Mouse (Mus musculus): ENCODE measurements around the gene Ccdc87. TPM values are rescaled to one million over a fixed set of nuclear protein-coding genes. Genes with fewer than 3 reads are reported as not detected.
"Not testable (repeated sequence)": the region's sequence is repeated elsewhere in the genome, so short reads cannot be mapped to it uniquely, and the experiment has no call there.

The Ccdc87 gene
- total and polyA plus RNA-seq, 3 experiments: 0.09 to 0.20 (median 0.17) TPM

- peak; percentile 39 for DNase-seq
These were observed 533 bp upstream of the Ccdc87 start for GRCm38 (mm10) chr19:4838526-4839140.

GRCm38 (mm10) chr19:4840848-4841247 is 1.7 kb downstream of the Ccdc87 start:
- no peak for DNase-seq

GRCm38 (mm10) chr19:4842611-4843010 is 3.4 kb downstream of the Ccdc87 start:
- DNase-seq: no peak

GRCm38 (mm10) chr19:4845846-4846245 is 6.7 kb downstream of the Ccdc87 start:
- no peak for DNase-seq

- peak; percentile 42 for DNase-seq
These were observed 8.3 kb downstream of the Ccdc87 start for GRCm38 (mm10) chr19:4847490-4847889.

GRCm38 (mm10) chr19:4849800-4850199 is 10.6 kb downstream of the Ccdc87 start:
- no peak for DNase-seq

- no peak for DNase-seq
These were observed 11.1 kb downstream of the Ccdc87 start for GRCm38 (mm10) chr19:4850281-4850680.

- DNase-seq: peak; percentile 97
These were observed 15.6 kb downstream of the Ccdc87 start, which contains the start of gene Ctsf for GRCm38 (mm10) chr19:4854552-4855469. Gene Ctsf (plus strand): TSS chr19:4855130.

- DNase-seq: no peak
These were observed 16.3 kb downstream of the Ccdc87 start for GRCm38 (mm10) chr19:4855470-4855820.

- peak; percentile 76 for DNase-seq
These were observed 16.8 kb downstream of the Ccdc87 start for GRCm38 (mm10) chr19:4855951-4856350.

- no peak for DNase-seq
These were observed 19.9 kb downstream of the Ccdc87 start for GRCm38 (mm10) chr19:4859081-4859480.

- no peak for DNase-seq
These were observed 23.9 kb downstream of the Ccdc87 start for GRCm38 (mm10) chr19:4863048-4863447.

GRCm38 (mm10) chr19:4865147-4865546 is 26.0 kb downstream of the Ccdc87 start:
- DNase-seq: peak; percentile 39

- not testable (repeated sequence) for DNase-seq
These were observed 35.4 kb downstream of the Ccdc87 start for GRCm38 (mm10) chr19:4874613-4875012.

GRCm38 (mm10) chr19:4876241-4876640 is 37.1 kb downstream of the Ccdc87 start:
- DNase-seq: no peak

GRCm38 (mm10) chr19:4876755-4877154 is 37.6 kb downstream of the Ccdc87 start:
- no peak for DNase-seq

GRCm38 (mm10) chr19:4877785-4878184 is 38.6 kb downstream of the Ccdc87 start, which contains the start of gene Actn3:
Gene Actn3 (minus strand): TSS chr19:4877909.
- no peak for DNase-seq

- peak; percentile 98 for DNase-seq
These were observed 39.5 kb downstream of the Ccdc87 start, which contains the start of gene Zdhhc24 for GRCm38 (mm10) chr19:4878405-4879323. Gene Zdhhc24 (plus strand): TSS chr19:4878668.

- DNase-seq: no peak
These were observed 40.1 kb downstream of the Ccdc87 start for GRCm38 (mm10) chr19:4879324-4879703.

GRCm38 (mm10) chr19:4883961-4884360 is 44.8 kb downstream of the Ccdc87 start:
- no peak for DNase-seq

GRCm38 (mm10) chr19:4889791-4890190 is 50.6 kb downstream of the Ccdc87 start:
- no peak for DNase-seq

- no peak for DNase-seq
These were observed 52.6 kb downstream of the Ccdc87 start for GRCm38 (mm10) chr19:4891798-4892197.
